Mouse (Mus musculus) MEL (cell line): Measurements from ENCODE around the gene Socs7.

Source experiments
- BHLHE40 ChIP-seq: IDR thresholded peaks from 2 replicates; pipeline ENCODE4 v1.6.1; 2012; ENCODE audit warnings: low read depth, mild to moderate bottlenecking, inconsistent platforms, low read length, improper control_type of control experiment, borderline replicate concordance
- CTCF ChIP-seq, 3 experiments: IDR thresholded peaks in 2 of 3; conservative IDR thresholded peaks in 1 of 3; 2 replicates each; pipeline ENCODE4 v1.5.1; 2011 to 2012; ENCODE audit warnings: low read length in 3 of 3, low read depth in 2 of 3, mild to moderate bottlenecking in 2 of 3, improper control_type of control experiment in 1 of 3, inconsistent platforms in 1 of 3, mixed read lengths in 1 of 3, moderate library complexity in 1 of 3; ENCODE audit not compliant: control insufficient read depth in 1 of 3, insufficient read depth in 1 of 3, poor library complexity in 1 of 3, severe bottlenecking in 1 of 3
- GABPA ChIP-seq: IDR thresholded peaks from 2 replicates; pipeline ENCODE4 v1.6.1; 2012; ENCODE audit warnings: low read depth, mild to moderate bottlenecking, inconsistent platforms, low read length, improper control_type of control experiment, moderate library complexity
- HCFC1 ChIP-seq: IDR thresholded peaks from 2 replicates; pipeline ENCODE4 v1.6.1; 2012; ENCODE audit warnings: low read depth, mild to moderate bottlenecking, inconsistent platforms, low read length, improper control_type of control experiment, moderate library complexity
- MAX ChIP-seq: IDR thresholded peaks from 2 replicates; pipeline ENCODE4 v1.6.1; 2011; ENCODE audit warnings: low read length, improper control_type of control experiment
- POLR2A ChIP-seq, 2 experiments: IDR thresholded peaks; 2 replicates each; pipeline ENCODE4 v1.6.1; 2011 to 2012; ENCODE audit warnings: low read length in 2 of 2, mild to moderate bottlenecking in 2 of 2, control low read depth in 1 of 2, improper control_type of control experiment in 1 of 2, low read depth in 1 of 2, moderate library complexity in 1 of 2; ENCODE audit not compliant: control insufficient read depth in 1 of 2, insufficient read depth in 1 of 2, poor library complexity in 1 of 2
- TCF12 ChIP-seq: IDR thresholded peaks from 2 replicates; pipeline ENCODE4 v1.6.1; 2014; ENCODE audit warnings: low read depth, mild to moderate bottlenecking, inconsistent platforms, low read length, improper control_type of control experiment, moderate library complexity
- UBTF ChIP-seq: IDR thresholded peaks from 2 replicates; pipeline ENCODE4 v1.6.1; 2012; ENCODE audit warnings: low read depth, mild to moderate bottlenecking, inconsistent platforms, low read length, improper control_type of control experiment, moderate library complexity, borderline replicate concordance; ENCODE audit not compliant: insufficient read depth
- USF1 ChIP-seq: IDR thresholded peaks from 2 replicates; pipeline ENCODE4 v1.6.1; 2014; ENCODE audit warnings: low read depth, mild to moderate bottlenecking, inconsistent platforms, low read length, improper control_type of control experiment, moderate library complexity
- USF2 ChIP-seq, 2 experiments: IDR thresholded peaks; 2 replicates each; pipeline ENCODE4 v1.6.1; 2011 to 2012; ENCODE audit warnings: improper control_type of control experiment in 2 of 2, low read length in 2 of 2, borderline replicate concordance in 1 of 2, inconsistent platforms in 1 of 2, low read depth in 1 of 2, mild to moderate bottlenecking in 1 of 2; ENCODE audit not compliant: insufficient read depth in 1 of 2
- ZNF384 ChIP-seq: IDR thresholded peaks from 2 replicates; pipeline ENCODE4 v1.6.1; 2012; ENCODE audit warnings: low read depth, mild to moderate bottlenecking, inconsistent platforms, low read length, improper control_type of control experiment

- TF ChIP-seq HCFC1, result no peak
- TF ChIP-seq GABPA, result no peak
- no peak for TF ChIP-seq USF2 (IDR thresholded peaks at IDR 0.05; ENCODE audit: borderline replicate concordance in 1 of 2, insufficient read depth in 1 of 2, low read depth in 1 of 2, low read length in 2 of 2)
- TF ChIP-seq POLR2A (IDR thresholded peaks at IDR 0.05; ENCODE audit: control insufficient read depth in 1 of 2, insufficient read depth in 1 of 2, low read depth in 1 of 2, low read length in 2 of 2, poor library complexity in 1 of 2), result no peak
- TF ChIP-seq ZNF384, result no peak
- TF ChIP-seq UBTF, result no peak
- no peak for TF ChIP-seq BHLHE40
- no peak for TF ChIP-seq USF1
- TF ChIP-seq TCF12, result no peak
- TF ChIP-seq CTCF (IDR thresholded peaks at IDR 0.05 in 2 of 3, conservative IDR thresholded peaks at IDR 0.05 in 1 of 3; ENCODE audit: control insufficient read depth in 1 of 3, insufficient read depth in 1 of 3, low read depth in 2 of 3, low read length in 3 of 3, poor library complexity in 1 of 3, severe bottlenecking in 1 of 3), result no peak
- no peak for TF ChIP-seq MAX
Observed at GRCm38 (mm10) chr11:97438868-97439267, 76.5 kb downstream of the Socs7 start.
